In genomic region chr17:29474036-29474435, GRCm38 (mm10) we compare ENCODE assay signal across 16 mouse cellular contexts.
"Had no signal": no experiment of that assay in that cellular context is flagged by ENCODE, and none has a peak within 500 bp of the region (broad histone marks: within the 10 kb centered on the region; RNA-seq: fewer than 3 reads in every experiment).

No protein-coding gene starts in this region.

- H3K9me3 ChIP-seq: kidney, embryonic 15.5 days; limb, embryonic 13.5 days; liver, embryonic 13.5 days had no signal

- H3K4me2 ChIP-seq: kidney, embryonic 15.5 days; limb, embryonic 13.5 days; liver, embryonic 13.5 days; lung, embryonic 14.5 days; midbrain, embryonic 11.5 days had no signal

- H3K9ac ChIP-seq: kidney, embryonic 15.5 days; limb, embryonic 13.5 days; liver, embryonic 13.5 days; lung, embryonic 14.5 days had no signal

- DNase-seq: kidney, adult 2 months; kidney, postnatal 14 days; kidney, postnatal 4 days; left cerebral cortex, postnatal 4 days; liver, embryonic 13.5 days; lung, embryonic 14.5 days; lung, postnatal 4 days; midbrain, embryonic 14.5 days; thymus, adult 2 months; thymus, postnatal 14 days; thymus, postnatal 4 days had no signal

- H3K4me3 ChIP-seq: kidney, embryonic 15.5 days; limb, embryonic 13.5 days; liver, embryonic 13.5 days had no signal

- H3K27ac ChIP-seq: kidney, embryonic 15.5 days; limb, embryonic 13.5 days; liver, embryonic 13.5 days; stomach, postnatal 0 days had no signal

- H3K27me3 ChIP-seq: kidney, embryonic 15.5 days; limb, embryonic 13.5 days had no signal

- H3K36me3 ChIP-seq: kidney, embryonic 15.5 days; limb, embryonic 13.5 days; liver, embryonic 13.5 days had no signal

- ATAC-seq: intestine, postnatal 0 days had no signal
